In the genomic region with DNA sequence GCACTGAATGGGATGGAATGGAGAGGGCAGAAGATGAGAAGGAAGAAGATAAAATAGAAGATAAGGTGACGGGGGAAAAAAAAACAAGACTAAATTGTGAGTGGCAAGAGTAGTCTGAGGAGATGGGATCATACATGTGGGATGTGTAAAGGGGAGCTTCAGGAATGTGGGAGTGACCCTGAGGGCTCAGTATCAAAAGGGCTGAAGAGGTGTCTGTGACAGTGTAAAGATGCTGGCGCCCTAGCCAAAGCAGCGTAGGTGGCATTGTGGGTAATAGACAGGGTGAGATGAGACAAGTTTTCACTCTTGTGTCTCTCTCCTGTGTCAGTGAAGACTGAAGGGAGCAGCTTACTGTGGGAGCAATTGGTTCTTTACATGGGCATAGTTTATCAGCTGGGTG, we compare ENCODE assay signal across 18 mouse cellular contexts.
"Had no signal": no experiment of that assay in that cellular context is flagged by ENCODE, and none has a peak within 500 bp of the region (broad histone marks: within the 10 kb centered on the region; RNA-seq: fewer than 3 reads in every experiment).

No protein-coding gene starts in this region.

- H3K27me3 ChIP-seq: liver, embryonic 12.5 days; lung, embryonic 15.5 days; midbrain, embryonic 12.5 days; neural tube, embryonic 13.5 days; neural tube, embryonic 15.5 days had no signal

- ATAC-seq: liver, embryonic 12.5 days; midbrain, embryonic 16.5 days had no signal

- DNase-seq: midbrain, embryonic 14.5 days; retina, postnatal 1 day; right cerebral cortex, adult 18-20 months; right cerebral cortex, postnatal 25 days; right cerebral cortex, postnatal 4 days; spleen, adult 18-20 months; thymus, adult 18-20 months; thymus, postnatal 14 days; thymus, postnatal 36 days had no signal

- H3K4me3 ChIP-seq: liver, embryonic 12.5 days; lung, embryonic 15.5 days; midbrain, embryonic 10.5 days; midbrain, embryonic 12.5 days; myocyte; neural tube, embryonic 13.5 days; neural tube, embryonic 15.5 days had no signal

- H3K27ac ChIP-seq: liver, embryonic 12.5 days; liver, embryonic 14.5 days; lung, embryonic 15.5 days; midbrain, embryonic 10.5 days; midbrain, embryonic 12.5 days; neural tube, embryonic 13.5 days; neural tube, embryonic 15.5 days had no signal

- H3K9ac ChIP-seq: liver, embryonic 12.5 days; liver, embryonic 14.5 days; lung, embryonic 15.5 days; midbrain, embryonic 12.5 days; neural tube, embryonic 13.5 days; neural tube, embryonic 15.5 days had no signal

- H3K9me3 ChIP-seq: liver, embryonic 12.5 days; lung, embryonic 15.5 days; neural tube, embryonic 15.5 days had no signal

- H3K4me2 ChIP-seq: liver, embryonic 12.5 days; lung, embryonic 15.5 days; midbrain, embryonic 12.5 days; neural tube, embryonic 13.5 days; neural tube, embryonic 15.5 days had no signal

- H3K4me1 ChIP-seq: liver, embryonic 12.5 days; lung, embryonic 15.5 days had no signal
